23 mouse cellular contexts compared by ENCODE assay signal in the genomic region with DNA sequence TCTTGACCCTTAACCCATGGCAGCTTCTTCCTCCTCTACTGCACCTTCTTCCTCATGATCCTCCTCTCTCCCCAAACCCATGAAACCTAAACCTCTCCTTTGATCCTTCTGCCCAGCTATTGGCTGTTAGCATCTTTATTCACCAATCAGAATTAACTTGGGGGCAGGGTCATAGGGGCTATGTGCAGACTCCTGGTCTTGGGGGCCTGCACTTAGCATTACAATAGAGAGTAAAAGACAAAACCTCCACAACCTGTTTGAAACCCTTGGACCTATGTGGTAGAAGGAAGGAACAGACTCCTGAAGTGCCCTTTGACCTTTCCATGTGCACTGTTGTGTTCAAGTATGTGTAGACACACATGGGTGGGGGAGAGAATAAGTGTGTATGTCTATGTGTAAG.
"Had no signal": no experiment of that assay in that cellular context is flagged by ENCODE, and none has a peak within 500 bp of the region (broad histone marks: within the 10 kb centered on the region; RNA-seq: fewer than 3 reads in every experiment).

No protein-coding gene starts in this region.

- H3K27me3 ChIP-seq: heart, embryonic 13.5 days; heart, embryonic 15.5 days; hindbrain, embryonic 13.5 days; hindbrain, embryonic 15.5 days; limb, embryonic 12.5 days; liver, embryonic 13.5 days had no signal

- H3K4me1 ChIP-seq: heart, embryonic 13.5 days; heart, embryonic 15.5 days; hindbrain, embryonic 13.5 days; hindbrain, embryonic 15.5 days; limb, embryonic 10.5 days; limb, embryonic 12.5 days; liver, embryonic 13.5 days had no signal

- H3K4me3 ChIP-seq: heart, adult 2 months; heart, embryonic 13.5 days; heart, embryonic 15.5 days; hindbrain, embryonic 13.5 days; hindbrain, embryonic 15.5 days; left cerebral cortex, adult 2 months; limb, embryonic 10.5 days; limb, embryonic 12.5 days; liver, embryonic 13.5 days had no signal

- DNase-seq: gastrocnemius, postnatal 14 days; gastrocnemius, postnatal 36 days; heart, adult 2 months; heart, postnatal 14 days; heart, postnatal 36 days; kidney, adult 18-20 months; kidney, adult 8-10 months; kidney, postnatal 10 days; kidney, postnatal 25 days; kidney, postnatal 4 days; liver; liver, embryonic 13.5 days had no signal

- H3K9ac ChIP-seq: heart, embryonic 13.5 days; heart, embryonic 15.5 days; hindbrain, embryonic 13.5 days; hindbrain, embryonic 15.5 days; limb, embryonic 12.5 days; liver, embryonic 13.5 days had no signal

- H3K4me2 ChIP-seq: heart, embryonic 11.5 days; heart, embryonic 13.5 days; heart, embryonic 15.5 days; hindbrain, embryonic 13.5 days; hindbrain, embryonic 15.5 days; limb, embryonic 12.5 days; liver, embryonic 11.5 days; liver, embryonic 13.5 days had no signal

- H3K9me3 ChIP-seq: heart, embryonic 15.5 days; liver, embryonic 13.5 days had no signal

- H3K27ac ChIP-seq: heart, adult 2 months; heart, embryonic 13.5 days; heart, embryonic 15.5 days; hindbrain, embryonic 13.5 days; hindbrain, embryonic 15.5 days; hindbrain, postnatal 0 days; left cerebral cortex, adult 2 months; limb, embryonic 10.5 days; limb, embryonic 12.5 days; liver, embryonic 13.5 days had no signal

- ATAC-seq: hindbrain, postnatal 0 days; intestine, postnatal 0 days had no signal
